Mouse (Mus musculus): ENCODE data around the gene Fam198a. TPM values are rescaled to one million over a fixed set of nuclear protein-coding genes. Genes with fewer than 3 reads are reported as not detected.

The Fam198a gene
- polyA plus RNA-seq, 1 experiment from 2014 or later, result 1.0 TPM

- no peak overlapping the region for H3K9ac ChIP-seq (ENCODE audit: low read depth, low read length)
- H3K36me3 ChIP-seq (ENCODE audit: control insufficient read depth, insufficient read depth), result no peaks in the 10 kb centered on the region
- H3K27me3 ChIP-seq (replicated peaks; ENCODE audit: control insufficient read depth, insufficient read depth, low read length), result no peaks in the 10 kb centered on the region
- H3K4me2 ChIP-seq (replicated peaks; ENCODE audit: low read depth), result no peak overlapping the region
- no peak for ATAC-seq
- WGBS, result 76% methylated on average over 5 of the region's 5 CpGs
- no peak overlapping the region for H3K27ac ChIP-seq (ENCODE audit: low read depth, low read length)
- no peak for TF ChIP-seq CTCF (IDR thresholded peaks at IDR 0.05; ENCODE audit: low read depth)
- no peak overlapping the region for H3K4me3 ChIP-seq (ENCODE audit: low read depth, low read length)
- H3K4me1 ChIP-seq (replicated peaks; ENCODE audit: control insufficient read depth, insufficient read depth, low read length), result no peaks in the 10 kb centered on the region
- no peaks in the 10 kb centered on the region for H3K9me3 ChIP-seq (ENCODE audit: control insufficient read depth)
These were observed 26.9 kb upstream of the Fam198a start for GRCm38 (mm10) chr9:121923906-121924305.

GRCm38 (mm10) chr9:121924901-121925560 is 25.8 kb upstream of the Fam198a start:
- no peak overlapping the region for H3K4me3 ChIP-seq (ENCODE audit: low read depth, low read length)
- H3K4me1 ChIP-seq (replicated peaks; ENCODE audit: control insufficient read depth, insufficient read depth, low read length), result no peaks in the 10 kb centered on the region
- no peaks in the 10 kb centered on the region for H3K27me3 ChIP-seq (replicated peaks; ENCODE audit: control insufficient read depth, insufficient read depth, low read length)
- no peak overlapping the region for H3K9ac ChIP-seq (ENCODE audit: low read depth, low read length)
- H3K4me2 ChIP-seq (replicated peaks; ENCODE audit: low read depth), result no peak overlapping the region
- 87% methylated on average over 9 of the region's 9 CpGs for WGBS
- ATAC-seq, result no peak
- H3K27ac ChIP-seq (ENCODE audit: low read depth, low read length), result no peak overlapping the region
- no peak for TF ChIP-seq CTCF (IDR thresholded peaks at IDR 0.05; ENCODE audit: low read depth)
- no peaks in the 10 kb centered on the region for H3K36me3 ChIP-seq (ENCODE audit: control insufficient read depth, insufficient read depth)
- H3K9me3 ChIP-seq (ENCODE audit: control insufficient read depth), result no peaks in the 10 kb centered on the region

GRCm38 (mm10) chr9:121925959-121926358 is 24.8 kb upstream of the Fam198a start:
- Histone ChIP-seq H3K4me3 (ENCODE audit: low read depth, low read length) (no peak overlapping the region), H3K9me3 (ENCODE audit: control insufficient read depth) (no peaks in the 10 kb centered on the region), H3K4me2 (replicated peaks; ENCODE audit: low read depth) (no peak overlapping the region), H3K27me3 (replicated peaks; ENCODE audit: control insufficient read depth, insufficient read depth, low read length) (no peaks in the 10 kb centered on the region), H3K9ac (ENCODE audit: low read depth, low read length) (no peak overlapping the region), H3K4me1 (replicated peaks; ENCODE audit: control insufficient read depth, insufficient read depth, low read length) (no peaks in the 10 kb centered on the region), H3K36me3 (ENCODE audit: control insufficient read depth, insufficient read depth) (no peaks in the 10 kb centered on the region), H3K27ac (ENCODE audit: low read depth, low read length) (no peak overlapping the region)
- no peak for ATAC-seq
- no peak for TF ChIP-seq CTCF (IDR thresholded peaks at IDR 0.05; ENCODE audit: low read depth)
- 53% methylated on average over 8 of the region's 8 CpGs for WGBS

- TF ChIP-seq CTCF (IDR thresholded peaks at IDR 0.05; ENCODE audit: low read depth), result no peak
- 52% methylated on average over 11 of the region's 11 CpGs for WGBS
- Histone ChIP-seq H3K36me3 (ENCODE audit: control insufficient read depth, insufficient read depth) (no peaks in the 10 kb centered on the region), H3K4me2 (replicated peaks; ENCODE audit: low read depth) (no peak overlapping the region), H3K4me1 (replicated peaks; ENCODE audit: control insufficient read depth, insufficient read depth, low read length) (no peaks in the 10 kb centered on the region), H3K27me3 (replicated peaks; ENCODE audit: control insufficient read depth, insufficient read depth, low read length) (no peaks in the 10 kb centered on the region), H3K9ac (ENCODE audit: low read depth, low read length) (no peak overlapping the region), H3K9me3 (ENCODE audit: control insufficient read depth) (no peaks in the 10 kb centered on the region), H3K27ac (ENCODE audit: low read depth, low read length) (no peak overlapping the region), H3K4me3 (ENCODE audit: low read depth, low read length) (no peak overlapping the region)
- peak; percentile 67; the same call in 1 of the 2 replicates for ATAC-seq
These were observed 24.0 kb upstream of the Fam198a start for GRCm38 (mm10) chr9:121926634-121927405.

GRCm38 (mm10) chr9:121927721-121928120 is 23.1 kb upstream of the Fam198a start:
- Histone ChIP-seq H3K27me3 (replicated peaks; ENCODE audit: control insufficient read depth, insufficient read depth, low read length) (no peaks in the 10 kb centered on the region), H3K27ac (ENCODE audit: low read depth, low read length) (no peak overlapping the region), H3K36me3 (ENCODE audit: control insufficient read depth, insufficient read depth) (no peaks in the 10 kb centered on the region), H3K9me3 (ENCODE audit: control insufficient read depth) (no peaks in the 10 kb centered on the region), H3K4me2 (replicated peaks; ENCODE audit: low read depth) (no peak overlapping the region), H3K4me3 (ENCODE audit: low read depth, low read length) (no peak overlapping the region), H3K9ac (ENCODE audit: low read depth, low read length) (no peak overlapping the region), H3K4me1 (replicated peaks; ENCODE audit: control insufficient read depth, insufficient read depth, low read length) (no peaks in the 10 kb centered on the region)
- 72% methylated on average over 7 of the region's 7 CpGs for WGBS
- no peak for TF ChIP-seq CTCF (IDR thresholded peaks at IDR 0.05; ENCODE audit: low read depth)
- no peak for ATAC-seq

- Histone ChIP-seq H3K4me2 (replicated peaks; ENCODE audit: low read depth) (no peak overlapping the region), H3K36me3 (ENCODE audit: control insufficient read depth, insufficient read depth) (no peaks in the 10 kb centered on the region), H3K4me3 (ENCODE audit: low read depth, low read length) (no peak overlapping the region), H3K9ac (ENCODE audit: low read depth, low read length) (no peak overlapping the region), H3K27ac (ENCODE audit: low read depth, low read length) (no peak overlapping the region), H3K4me1 (replicated peaks; ENCODE audit: control insufficient read depth, insufficient read depth, low read length) (no peaks in the 10 kb centered on the region), H3K9me3 (ENCODE audit: control insufficient read depth) (no peaks in the 10 kb centered on the region), H3K27me3 (replicated peaks; ENCODE audit: control insufficient read depth, insufficient read depth, low read length) (no peaks in the 10 kb centered on the region)
- peak; percentile 84 for TF ChIP-seq CTCF (IDR thresholded peaks at IDR 0.05; ENCODE audit: low read depth)
- WGBS, result 33% methylated on average over 2 of the region's 2 CpGs
- no peak for ATAC-seq
These were observed 22.3 kb upstream of the Fam198a start for GRCm38 (mm10) chr9:121928498-121928897.
